Mouse (Mus musculus) G1E (cell line): ENCODE data around the gene Hdac4. TPM values are rescaled to one million over a fixed set of nuclear protein-coding genes. Genes with fewer than 3 reads are reported as not detected.

Source experiments
- ATAC-seq: 2 replicates; pipeline ENCODE4 v1.8.0; 2016; ENCODE audit warnings: mild to moderate bottlenecking; ENCODE audit not compliant: insufficient number of reproducible peaks, poor library complexity, low FRiP score, severe bottlenecking; ENCODE audit errors: extremely low read depth
- DNase-seq: peaks from one replicate; pipeline ENCODE4 v3.0.0; 2012; ENCODE audit warnings: low spot score
- H3K27me3 ChIP-seq: 2 replicates; pipeline ENCODE4 v1.6.1; 2012; ENCODE audit warnings: mild to moderate bottlenecking, low read length, inconsistent platforms; ENCODE audit not compliant: insufficient read depth
- H3K36me3 ChIP-seq: replicated peaks from 2 replicates; pipeline ENCODE3; 2012; ENCODE audit warnings: mild to moderate bottlenecking, inconsistent platforms
- H3K4me1 ChIP-seq: 2 replicates; pipeline ENCODE4 v1.6.1; 2012; ENCODE audit warnings: low read depth, low read length, inconsistent platforms, mixed read lengths; ENCODE audit not compliant: insufficient read depth
- H3K4me3 ChIP-seq: 2 replicates; pipeline ENCODE4 v1.5.1; 2012; ENCODE audit warnings: low read depth, mild to moderate bottlenecking, inconsistent platforms, low read length, moderate library complexity, mixed read lengths
- H3K9me3 ChIP-seq: replicated peaks from 2 replicates; pipeline ENCODE4 v1.6.1; 2012; ENCODE audit warnings: inconsistent platforms
- CTCF ChIP-seq: IDR thresholded peaks from 2 replicates; pipeline ENCODE4 v1.5.1; 2012; ENCODE audit warnings: low read depth, low read length, inconsistent platforms, mixed read lengths
- GATA1 ChIP-seq: IDR thresholded peaks from 2 replicates; pipeline ENCODE4 v1.6.1; 2012; ENCODE audit warnings: borderline replicate concordance, low read length, inconsistent platforms, mixed read lengths
- GATA2 ChIP-seq: IDR thresholded peaks from 2 replicates; pipeline ENCODE4 v1.6.1; 2012; ENCODE audit warnings: low read depth, low read length, inconsistent platforms, borderline replicate concordance
- POLR2AphosphoS5 ChIP-seq: IDR thresholded peaks from 2 replicates; pipeline ENCODE4 v1.6.1; 2012; ENCODE audit warnings: low read depth, low read length, inconsistent platforms; ENCODE audit not compliant: insufficient replicate concordance
- TAL1 ChIP-seq: conservative IDR thresholded peaks from 2 replicates; pipeline ENCODE4 v1.6.1; 2012; ENCODE audit warnings: low read depth, low read length, inconsistent platforms, mixed read lengths
- polyA plus RNA-seq: library from polyadenylated mRNA; stranded (reverse); fragments of >175 nt; gene quantifications from 2 replicates; pipeline ENCODE4 v1.2.3, GENCODE M21; 2012
- total RNA-seq, 2 experiments: library from RNA; stranded (forward) in 1 of 2; stranded (reverse) in 1 of 2; fragments of 200-1000 nt in 1 of 2; fragments of >200 nt in 1 of 2; fragmentation: Nextera tagmentation in 1 of 2; gene quantifications; 2 replicates each; pipeline ENCODE4 v1.2.3; 2014 to 2017

Gene Hdac4
- total and polyA plus RNA-seq, 3 experiments: 15.0 to 27.2 (median 19.7) TPM

GRCm38 (mm10) chr1:92014496-92014895 lies 181.0 kb downstream of the Hdac4 start:
- Histone ChIP-seq H3K9me3 (no peaks in the 10 kb centered on the region), H3K36me3 (peaks cover 62% of the 10 kb centered on the region), H3K4me3 (no peak overlapping the region), H3K4me1 (no peaks in the 10 kb centered on the region), H3K27me3 (no peaks in the 10 kb centered on the region)
- DNase-seq (no peak), ATAC-seq (no peak)
- TF ChIP-seq POLR2AphosphoS5 (no peak), TAL1 (no peak), CTCF (no peak), GATA2 (no peak), GATA1 (no peak)

- peaks cover 56% of the 10 kb centered on the region for H3K36me3 ChIP-seq
- DNase-seq (no peak), ATAC-seq (no peak)
- no peaks in the 10 kb centered on the region for H3K9me3 ChIP-seq
- no peak for TF ChIP-seq POLR2AphosphoS5
- no peak for TF ChIP-seq CTCF
- TF ChIP-seq GATA2: no peak
- TF ChIP-seq GATA1: no peak
- no peak for TF ChIP-seq TAL1
- H3K4me1 ChIP-seq: peaks cover 2% of the 10 kb centered on the region; the same call in 1 of the 2 replicates
- H3K4me3 ChIP-seq: no peak overlapping the region
- no peaks in the 10 kb centered on the region for H3K27me3 ChIP-seq
Observed at GRCm38 (mm10) chr1:92006666-92007065, 188.8 kb downstream of the Hdac4 start.

- TF ChIP-seq CTCF (no peak), GATA1 (no peak), GATA2 (no peak), TAL1 (no peak), POLR2AphosphoS5 (no peak)
- no peaks in the 10 kb centered on the region for H3K9me3 ChIP-seq
Observed at GRCm38 (mm10) chr1:92005617-92005940, 189.9 kb downstream of the Hdac4 start.

GRCm38 (mm10) chr1:92004906-92005616 lies 190.4 kb downstream of the Hdac4 start:
- H3K4me3 ChIP-seq: no peak overlapping the region
- ATAC-seq (no peak), DNase-seq (no peak)
- H3K9me3 ChIP-seq: no peaks in the 10 kb centered on the region
- peaks cover 60% of the 10 kb centered on the region for H3K36me3 ChIP-seq
- TF ChIP-seq GATA2 (no peak), POLR2AphosphoS5 (no peak), TAL1 (no peak), GATA1 (no peak), CTCF (no peak)
- H3K4me1 ChIP-seq: peaks cover 2% of the 10 kb centered on the region; the same call in 1 of the 2 replicates
- no peaks in the 10 kb centered on the region for H3K27me3 ChIP-seq

More at GRCm38 (mm10) chr1:92005617-92005940, 189.9 kb downstream of the Hdac4 start:
- Histone ChIP-seq H3K27me3 (no peaks in the 10 kb centered on the region), H3K4me1 (peaks cover 2% of the 10 kb centered on the region; the same call in 1 of the 2 replicates), H3K36me3 (peaks cover 59% of the 10 kb centered on the region), H3K4me3 (no peak overlapping the region)
- no peak for ATAC-seq
- no peak for DNase-seq

- Histone ChIP-seq H3K36me3 (peaks cover 63% of the 10 kb centered on the region), H3K4me1 (peaks cover 2% of the 10 kb centered on the region; the same call in 1 of the 2 replicates), H3K27me3 (no peaks in the 10 kb centered on the region), H3K9me3 (no peaks in the 10 kb centered on the region), H3K4me3 (no peak overlapping the region)
- DNase-seq (no peak), ATAC-seq (no peak)
- TF ChIP-seq GATA2 (no peak), TAL1 (no peak), CTCF (no peak), GATA1 (no peak), POLR2AphosphoS5 (no peak)
Observed at GRCm38 (mm10) chr1:92004122-92004521, 191.4 kb downstream of the Hdac4 start.

GRCm38 (mm10) chr1:92000226-92000625 lies 195.3 kb downstream of the Hdac4 start:
- ATAC-seq (no peak), DNase-seq (no peak)
- H3K4me3 ChIP-seq: no peak overlapping the region
- peaks cover 81% of the 10 kb centered on the region for H3K36me3 ChIP-seq
- H3K4me1 ChIP-seq: no peaks in the 10 kb centered on the region
- H3K27me3 ChIP-seq: no peaks in the 10 kb centered on the region
- H3K9me3 ChIP-seq: no peaks in the 10 kb centered on the region
- TF ChIP-seq CTCF (no peak), POLR2AphosphoS5 (no peak), GATA2 (no peak), TAL1 (no peak), GATA1 (no peak)
